Mouse (Mus musculus) regulatory T cell (primary cell): ENCODE data around the gene Mpdz.

Experiments
- in situ Hi-C: fragments of 300-600 bp; cut with MboI, MseI; formaldehyde crosslinking; loops from one replicate; pipeline ENCODE4 v1.15.1; 2025; ENCODE audit warnings: high pct_unique_total_duplicates

Gene Mpdz

GRCm38 (mm10) chr4:81283081-81283480, 159.5 kb downstream of the Mpdz start:
- in situ Hi-C loops = no loop called here

DNA sequence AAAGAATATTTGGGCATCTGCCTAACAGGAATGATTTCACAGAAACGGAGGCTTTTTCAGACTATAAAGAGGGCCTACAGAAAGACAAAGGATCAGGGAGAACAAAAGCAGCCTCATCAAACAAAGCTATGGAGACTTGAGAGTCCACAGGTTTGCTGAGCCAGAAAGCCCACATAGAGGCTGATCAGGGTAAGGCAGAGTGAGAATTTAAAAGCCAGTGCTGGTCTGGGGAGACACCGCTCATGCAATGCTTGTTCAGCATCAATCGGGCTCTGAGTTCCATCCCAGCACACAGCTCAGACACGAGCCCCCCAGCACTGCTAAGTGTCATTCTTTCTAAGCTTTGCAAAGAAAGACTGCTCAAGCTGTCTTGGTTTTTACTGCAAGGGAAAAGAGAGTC, 162.5 kb downstream of the Mpdz start:
- in situ Hi-C loops = no loop called here

GRCm38 (mm10) chr4:81279451-81279850, 163.2 kb downstream of the Mpdz start:
- in situ Hi-C loops = no loop called here

DNA sequence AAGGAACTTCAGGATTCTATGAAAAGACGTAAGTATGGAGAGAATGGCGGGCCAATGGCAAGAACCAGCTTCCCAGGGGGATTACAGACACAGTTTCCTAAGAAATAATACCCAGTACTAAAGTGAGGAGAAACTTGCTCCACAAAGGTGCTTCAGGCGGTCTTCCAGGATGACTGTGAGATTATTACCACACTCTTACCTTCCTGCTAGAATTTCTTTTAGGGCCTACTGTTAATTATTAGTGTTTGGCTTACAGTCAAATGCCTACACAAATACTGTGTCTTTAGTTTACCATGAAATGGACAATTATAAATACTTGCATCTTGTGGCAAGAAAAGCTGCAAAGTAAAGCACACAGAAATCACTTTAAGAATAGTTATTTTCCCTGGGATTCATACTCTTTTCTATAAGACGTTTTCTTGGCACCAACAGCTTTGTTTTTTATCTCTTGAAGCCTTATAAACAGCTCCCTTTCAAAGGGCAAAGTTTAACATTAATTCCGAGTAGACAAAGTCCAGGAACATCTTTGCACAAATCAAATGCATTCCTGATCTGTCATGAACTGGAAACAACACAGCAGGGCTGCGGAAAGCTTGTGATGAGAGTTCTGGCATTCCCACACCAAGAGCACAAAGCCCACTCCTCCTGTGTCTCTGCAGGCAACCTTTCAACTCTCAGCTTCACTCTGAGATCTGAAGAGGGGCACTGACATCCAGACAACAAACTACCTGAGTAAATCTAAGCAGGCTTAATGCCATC, 166.5 kb downstream of the Mpdz start:
- in situ Hi-C loops = no loop called here

DNA sequence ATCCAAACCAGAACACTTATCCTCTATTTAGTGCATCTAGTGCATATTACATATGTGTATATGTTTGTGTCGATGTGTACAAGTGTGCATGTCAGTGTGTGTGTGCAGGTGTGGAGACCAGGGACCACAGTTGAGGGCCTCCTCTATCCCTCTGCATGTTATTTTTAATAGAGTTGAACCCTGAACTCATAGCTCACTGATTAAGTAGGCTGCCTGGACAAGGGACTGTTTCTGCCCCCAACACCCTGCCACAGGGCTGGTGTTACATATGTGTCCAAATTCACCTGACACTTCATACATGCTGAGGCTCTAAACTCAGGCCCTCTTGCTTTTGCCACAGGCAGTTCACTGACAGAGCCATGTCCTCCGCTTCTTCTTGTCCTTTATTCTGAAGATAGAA, 169.5 kb downstream of the Mpdz start:
- in situ Hi-C loops = no loop called here

DNA sequence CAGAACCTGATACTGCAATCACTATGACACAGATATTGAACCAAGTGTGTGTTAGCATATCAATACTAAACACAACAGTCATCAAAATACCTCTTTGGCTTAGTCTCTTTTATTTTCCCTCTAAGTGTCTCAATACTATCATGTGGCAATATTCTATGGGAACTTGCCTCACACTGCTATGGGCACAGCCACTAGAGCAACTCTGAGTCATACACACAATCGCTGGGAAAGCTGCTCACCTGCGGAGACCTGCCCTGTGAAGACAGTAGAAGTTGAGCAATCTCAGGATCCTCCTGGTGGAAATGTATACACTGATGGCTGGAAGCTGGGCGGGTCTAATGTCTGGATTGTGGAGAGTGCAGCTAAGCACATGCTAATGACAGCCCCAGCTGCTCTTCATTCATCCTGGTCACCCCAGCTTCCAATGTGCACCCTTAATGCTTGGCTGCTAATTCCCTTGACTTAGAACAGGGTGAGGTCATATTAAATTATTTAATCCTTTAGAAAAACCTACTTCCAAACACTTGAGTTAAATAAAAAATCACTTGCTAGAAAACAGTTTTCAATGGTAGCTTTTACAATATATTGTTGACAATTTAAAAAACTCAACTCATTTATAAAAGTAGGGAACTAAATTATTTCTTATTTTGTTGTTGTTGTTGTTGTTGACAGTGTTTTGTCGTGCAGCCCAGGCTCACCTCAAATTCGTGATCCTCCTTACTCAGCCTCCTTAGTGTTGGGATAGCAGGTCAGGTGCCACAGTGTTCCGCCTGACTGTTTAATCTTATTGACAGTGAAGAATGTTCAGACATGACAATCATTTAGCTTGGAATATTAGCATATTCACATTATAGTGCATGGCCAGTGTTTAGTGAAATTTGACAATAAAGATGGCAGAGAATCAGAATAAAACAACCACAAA, 189.5 kb downstream of the Mpdz start:
- in situ Hi-C loops = no loop called here

DNA sequence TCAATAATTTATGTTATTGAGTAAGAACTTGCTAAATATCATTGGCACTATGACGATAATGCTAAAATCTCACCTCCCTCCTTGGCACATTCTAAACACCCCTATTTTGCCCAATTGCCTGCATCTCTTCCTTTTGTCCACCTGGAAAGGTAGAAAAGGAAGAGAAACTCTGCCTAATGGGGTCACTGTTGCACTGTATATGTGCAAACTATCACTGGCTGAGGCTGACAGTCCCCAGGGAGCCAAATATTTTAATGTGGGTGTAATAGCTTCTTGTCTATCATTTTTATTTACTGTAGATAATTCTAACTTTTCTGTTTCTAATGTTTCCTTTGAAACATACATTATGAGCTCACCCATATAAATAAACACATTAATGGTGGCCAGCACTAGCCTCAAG, 190.3 kb downstream of the Mpdz start:
- in situ Hi-C loops = no loop called here

DNA sequence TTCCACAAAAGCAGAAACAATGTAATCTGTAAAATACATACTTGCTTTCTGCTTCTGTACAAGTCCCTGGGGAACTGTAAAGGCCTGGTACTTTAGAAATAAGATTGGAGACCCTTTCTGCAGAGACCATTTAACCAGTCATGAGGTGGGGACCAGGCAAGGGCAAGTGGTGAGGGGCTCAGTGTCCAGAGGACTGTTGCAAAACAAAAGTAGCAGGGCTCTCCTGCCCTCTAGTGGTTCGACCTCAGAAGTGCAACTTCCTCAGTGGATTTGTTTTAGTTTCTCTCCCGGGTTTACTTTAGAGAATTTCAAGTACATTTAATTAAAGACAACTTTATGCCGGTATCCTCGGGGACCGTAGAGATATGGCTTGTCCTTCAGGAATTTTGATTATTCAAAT, 190.7 kb downstream of the Mpdz start:
- in situ Hi-C loops = no loop called here

GRCm38 (mm10) chr4:81249245-81249644, 193.4 kb downstream of the Mpdz start:
- in situ Hi-C loops = no loop called here

GRCm38 (mm10) chr4:81236227-81236626, 206.4 kb downstream of the Mpdz start:
- in situ Hi-C loops = no loop called here
